Mouse (Mus musculus): Measurements from ENCODE around the gene Ppa1. TPM values are rescaled to one million over a fixed set of nuclear protein-coding genes. Genes with fewer than 3 reads are reported as not detected.

Ppa1 gene
- polyA plus RNA-seq, 1 experiment from 2014 or later = 218 TPM

- Histone ChIP-seq H3K4me3 (ENCODE audit: low read depth, low read length) (peak within 1 kb of the TSS; percentile 98), H3K27me3 (replicated peaks; ENCODE audit: control insufficient read depth, insufficient read depth, low read length) (no peaks in the 10 kb centered on the region), H3K27ac (ENCODE audit: low read depth, low read length) (peak within 1 kb of the TSS; percentile 55), H3K36me3 (ENCODE audit: control insufficient read depth, insufficient read depth, low read length) (peaks cover 34% of the 10 kb centered on the region), H3K4me2 (peak within 1 kb of the TSS; percentile 100), H3K4me1 (replicated peaks; ENCODE audit: control insufficient read depth, insufficient read depth, low read length) (peaks cover 15% of the 10 kb centered on the region), H3K9me3 (ENCODE audit: control insufficient read depth, low read length) (no peaks in the 10 kb centered on the region), H3K9ac (ENCODE audit: low read depth, low read length) (peak within 1 kb of the TSS; percentile 86)
- ATAC-seq (replicated peaks; ENCODE audit: low FRiP score) (peak; percentile 94), DNase-seq (ENCODE audit: low spot score) (peak; percentile 90)
- WGBS = 1% methylated on average over 42 of the region's 42 CpGs
Observed at GRCm38 (mm10) chr10:61694870-61695670, 46.7 kb downstream of the Ppa1 start, which contains the start of gene Tysnd1. Gene Tysnd1 (plus strand): TSS chr10:61695514.

- Histone ChIP-seq H3K4me2 (peak overlapping the region; percentile 100), H3K36me3 (ENCODE audit: control insufficient read depth, insufficient read depth, low read length) (peaks cover 26% of the 10 kb centered on the region), H3K9me3 (ENCODE audit: control insufficient read depth, low read length) (no peaks in the 10 kb centered on the region), H3K9ac (ENCODE audit: low read depth, low read length) (peak overlapping the region; percentile 86), H3K4me3 (ENCODE audit: low read depth, low read length) (peak overlapping the region; percentile 98), H3K4me1 (replicated peaks; ENCODE audit: control insufficient read depth, insufficient read depth, low read length) (peaks cover 15% of the 10 kb centered on the region), H3K27ac (ENCODE audit: low read depth, low read length) (peak overlapping the region; percentile 55), H3K27me3 (replicated peaks; ENCODE audit: control insufficient read depth, insufficient read depth, low read length) (no peaks in the 10 kb centered on the region)
- ATAC-seq (replicated peaks; ENCODE audit: low FRiP score) = peak; percentile 47
- WGBS = under 1% methylated on average over 106 of the region's 111 CpGs
- DNase-seq (ENCODE audit: low spot score) = peak; percentile 58
Observed at GRCm38 (mm10) chr10:61695703-61696559, 47.6 kb downstream of the Ppa1 start.

- peak overlapping the region; percentile 100 for H3K4me2 ChIP-seq
- no peaks in the 10 kb centered on the region for H3K9me3 ChIP-seq (ENCODE audit: control insufficient read depth, low read length)
- peak overlapping the region; percentile 86 for H3K9ac ChIP-seq (ENCODE audit: low read depth, low read length)
- H3K27ac ChIP-seq (ENCODE audit: low read depth, low read length) = peak overlapping the region; percentile 25; the same call in 1 of the 2 replicates
- peaks cover 15% of the 10 kb centered on the region for H3K4me1 ChIP-seq (replicated peaks; ENCODE audit: control insufficient read depth, insufficient read depth, low read length)
- peak overlapping the region; percentile 98 for H3K4me3 ChIP-seq (ENCODE audit: low read depth, low read length)
- 6% methylated on average over 19 of the region's 19 CpGs for WGBS
- DNase-seq (ENCODE audit: low spot score) (no peak), ATAC-seq (replicated peaks; ENCODE audit: low FRiP score) (no peak)
- peaks cover 21% of the 10 kb centered on the region for H3K36me3 ChIP-seq (ENCODE audit: control insufficient read depth, insufficient read depth, low read length)
- H3K27me3 ChIP-seq (replicated peaks; ENCODE audit: control insufficient read depth, insufficient read depth, low read length) = no peaks in the 10 kb centered on the region
Observed at GRCm38 (mm10) chr10:61696560-61696823, 48.1 kb downstream of the Ppa1 start.

- H3K4me1 ChIP-seq (replicated peaks; ENCODE audit: control insufficient read depth, insufficient read depth, low read length) = peaks cover 15% of the 10 kb centered on the region
- WGBS = 82% methylated on average over 2 of the region's 2 CpGs
- H3K27me3 ChIP-seq (replicated peaks; ENCODE audit: control insufficient read depth, insufficient read depth, low read length) = no peaks in the 10 kb centered on the region
- DNase-seq (ENCODE audit: low spot score) (no peak), ATAC-seq (replicated peaks; ENCODE audit: low FRiP score) (no peak)
- H3K9me3 ChIP-seq (ENCODE audit: control insufficient read depth, low read length) = no peaks in the 10 kb centered on the region
- H3K4me3 ChIP-seq (ENCODE audit: low read depth, low read length) = peak overlapping the region; percentile 98
- H3K36me3 ChIP-seq (ENCODE audit: control insufficient read depth, insufficient read depth, low read length) = peaks cover 16% of the 10 kb centered on the region
- H3K4me2 ChIP-seq = peak overlapping the region; percentile 100
- H3K27ac ChIP-seq (ENCODE audit: low read depth, low read length) = no peak overlapping the region
- peak overlapping the region; percentile 86 for H3K9ac ChIP-seq (ENCODE audit: low read depth, low read length)
Observed at GRCm38 (mm10) chr10:61697028-61697427, 48.7 kb downstream of the Ppa1 start.

- peaks cover 5% of the 10 kb centered on the region; the same call in 1 of the 2 replicates for H3K4me1 ChIP-seq (replicated peaks; ENCODE audit: control insufficient read depth, insufficient read depth, low read length)
- DNase-seq (ENCODE audit: low spot score) = no peak
- no peak overlapping the region for H3K4me2 ChIP-seq
- no peaks in the 10 kb centered on the region for H3K27me3 ChIP-seq (replicated peaks; ENCODE audit: control insufficient read depth, insufficient read depth, low read length)
- WGBS = 81% methylated on average over 4 of the region's 4 CpGs
- H3K4me3 ChIP-seq (ENCODE audit: low read depth, low read length) = no peak overlapping the region
- H3K36me3 ChIP-seq (ENCODE audit: control insufficient read depth, insufficient read depth, low read length) = peaks cover 7% of the 10 kb centered on the region
- no peak overlapping the region for H3K27ac ChIP-seq (ENCODE audit: low read depth, low read length)
- no peak for ATAC-seq (replicated peaks; ENCODE audit: low FRiP score)
- H3K9me3 ChIP-seq (ENCODE audit: control insufficient read depth, low read length) = no peaks in the 10 kb centered on the region
- no peak overlapping the region for H3K9ac ChIP-seq (ENCODE audit: low read depth, low read length)
Observed at GRCm38 (mm10) chr10:61704663-61705062, 56.3 kb downstream of the Ppa1 start.

- Histone ChIP-seq H3K27me3 (replicated peaks; ENCODE audit: control insufficient read depth, insufficient read depth, low read length) (no peaks in the 10 kb centered on the region), H3K9me3 (ENCODE audit: control insufficient read depth, low read length) (no peaks in the 10 kb centered on the region), H3K4me1 (replicated peaks; ENCODE audit: control insufficient read depth, insufficient read depth, low read length) (peaks cover 5% of the 10 kb centered on the region; the same call in 1 of the 2 replicates), H3K9ac (ENCODE audit: low read depth, low read length) (no peak overlapping the region), H3K4me2 (no peak overlapping the region), H3K27ac (ENCODE audit: low read depth, low read length) (no peak overlapping the region), H3K36me3 (ENCODE audit: control insufficient read depth, insufficient read depth, low read length) (peaks cover 7% of the 10 kb centered on the region), H3K4me3 (ENCODE audit: low read depth, low read length) (no peak overlapping the region)
- 68% methylated on average over 6 of the region's 6 CpGs for WGBS
- no peak for DNase-seq (ENCODE audit: low spot score)
- ATAC-seq (replicated peaks; ENCODE audit: low FRiP score) = no peak
Observed at GRCm38 (mm10) chr10:61706412-61707375, 58.3 kb downstream of the Ppa1 start.

- H3K4me3 ChIP-seq (ENCODE audit: low read depth, low read length) = no peak overlapping the region
Observed at GRCm38 (mm10) chr10:61713601-61714000, 65.2 kb downstream of the Ppa1 start.

GRCm38 (mm10) chr10:61714146-61714545, 65.8 kb downstream of the Ppa1 start:
- WGBS = 84% methylated on average over 4 of the region's 4 CpGs
- Histone ChIP-seq H3K4me1 (replicated peaks; ENCODE audit: control insufficient read depth, insufficient read depth, low read length) (peaks cover 5% of the 10 kb centered on the region; the same call in 1 of the 2 replicates), H3K4me2 (no peak overlapping the region), H3K27me3 (replicated peaks; ENCODE audit: control insufficient read depth, insufficient read depth, low read length) (no peaks in the 10 kb centered on the region), H3K9me3 (ENCODE audit: control insufficient read depth, low read length) (no peaks in the 10 kb centered on the region), H3K36me3 (ENCODE audit: control insufficient read depth, insufficient read depth, low read length) (no peaks in the 10 kb centered on the region), H3K9ac (ENCODE audit: low read depth, low read length) (no peak overlapping the region), H3K4me3 (ENCODE audit: low read depth, low read length) (no peak overlapping the region), H3K27ac (ENCODE audit: low read depth, low read length) (no peak overlapping the region)
- DNase-seq (ENCODE audit: low spot score) (no peak), ATAC-seq (replicated peaks; ENCODE audit: low FRiP score) (0 out of 2 replicates have a peak, but pooled peaks have one; percentile 24)

More at GRCm38 (mm10) chr10:61713601-61714000, 65.2 kb downstream of the Ppa1 start:
- ATAC-seq (replicated peaks; ENCODE audit: low FRiP score) = no peak
- no peak for DNase-seq (ENCODE audit: low spot score)
- Histone ChIP-seq H3K27ac (ENCODE audit: low read depth, low read length) (no peak overlapping the region), H3K9ac (ENCODE audit: low read depth, low read length) (no peak overlapping the region), H3K9me3 (ENCODE audit: control insufficient read depth, low read length) (no peaks in the 10 kb centered on the region), H3K27me3 (replicated peaks; ENCODE audit: control insufficient read depth, insufficient read depth, low read length) (no peaks in the 10 kb centered on the region), H3K4me2 (no peak overlapping the region), H3K36me3 (ENCODE audit: control insufficient read depth, insufficient read depth, low read length) (no peaks in the 10 kb centered on the region), H3K4me1 (replicated peaks; ENCODE audit: control insufficient read depth, insufficient read depth, low read length) (peaks cover 5% of the 10 kb centered on the region; the same call in 1 of the 2 replicates)
- 61% methylated on average over 3 of the region's 3 CpGs for WGBS
